Mouse (Mus musculus) adrenal gland, postnatal 10 days (tissue): ENCODE data around the gene Aqp7. TPM values are rescaled to one million over a fixed set of nuclear protein-coding genes. Genes with fewer than 3 reads are reported as not detected.
A peak's percentile ranks its signal among the peaks of the same experiment; 100 is the strongest.

Experiments
- DNase-seq: peaks from one replicate; pipeline ENCODE4 v3.0.0; 2021; ENCODE audit warnings: mixed read lengths
- total RNA-seq, 2 experiments: library from RNA; stranded (reverse); gene quantifications; 2 replicates each; pipeline ENCODE4 v1.2.3; 2021

The Aqp7 gene
- total RNA-seq, 2 experiments from 2014 or later: 71.9 to 79.4 TPM

GRCm38 (mm10) chr4:41063351-41063750, 15.4 kb upstream of the Aqp7 start:
- no peak for DNase-seq

- DNase-seq: no peak
Measured at GRCm38 (mm10) chr4:41057361-41057760, 9.4 kb upstream of the Aqp7 start.

DNA sequence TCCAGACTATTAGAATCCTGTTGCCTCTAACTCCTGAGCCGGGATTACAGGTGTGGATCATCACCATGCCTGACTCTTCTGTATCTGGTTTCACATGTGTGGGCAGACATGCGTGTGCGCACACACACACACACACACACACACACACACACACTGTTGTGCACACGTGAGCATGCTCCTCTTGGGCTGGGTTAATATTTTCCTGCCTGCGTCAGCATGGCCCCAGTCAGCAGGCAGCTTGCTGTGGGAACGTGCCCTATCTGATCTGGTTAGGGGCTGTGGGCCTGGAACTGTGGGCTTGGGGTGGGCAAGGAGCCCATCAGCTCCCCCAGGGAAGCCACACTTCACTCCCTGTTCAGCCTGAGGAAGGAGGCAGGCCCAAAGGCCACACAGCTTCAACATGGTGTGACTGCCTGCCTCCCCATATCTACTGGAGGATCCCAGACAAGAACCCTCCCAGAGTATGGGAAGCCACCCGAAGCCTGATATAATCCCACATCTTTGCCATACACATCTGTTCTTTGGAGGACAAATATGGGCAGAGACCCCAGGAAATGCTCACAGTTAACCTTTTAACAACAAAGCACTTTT, 8.9 kb upstream of the Aqp7 start:
- no peak for DNase-seq

DNA sequence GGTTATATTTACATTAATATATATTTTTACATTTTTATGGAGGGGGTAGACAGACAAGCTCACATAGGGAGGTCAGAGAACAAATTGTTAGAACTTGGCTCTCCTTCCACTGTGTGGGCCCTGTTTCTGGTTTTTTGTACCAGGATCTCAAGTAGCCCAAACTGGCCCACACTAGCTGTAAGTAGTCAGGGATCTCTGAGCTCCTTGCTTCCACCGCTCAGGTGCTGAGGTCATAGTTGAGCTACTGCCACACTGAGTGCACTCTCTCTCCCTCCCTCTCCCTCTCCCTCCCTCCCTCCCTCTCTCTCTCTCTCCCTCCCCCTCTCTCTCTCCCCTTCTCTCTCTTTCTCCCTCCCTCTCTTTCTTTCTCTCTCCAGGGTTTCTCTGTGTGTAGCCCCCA, 8.3 kb upstream of the Aqp7 start:
- no peak for DNase-seq

- DNase-seq: peak; percentile 46
Measured at GRCm38 (mm10) chr4:41055111-41055510, 7.2 kb upstream of the Aqp7 start.

DNA sequence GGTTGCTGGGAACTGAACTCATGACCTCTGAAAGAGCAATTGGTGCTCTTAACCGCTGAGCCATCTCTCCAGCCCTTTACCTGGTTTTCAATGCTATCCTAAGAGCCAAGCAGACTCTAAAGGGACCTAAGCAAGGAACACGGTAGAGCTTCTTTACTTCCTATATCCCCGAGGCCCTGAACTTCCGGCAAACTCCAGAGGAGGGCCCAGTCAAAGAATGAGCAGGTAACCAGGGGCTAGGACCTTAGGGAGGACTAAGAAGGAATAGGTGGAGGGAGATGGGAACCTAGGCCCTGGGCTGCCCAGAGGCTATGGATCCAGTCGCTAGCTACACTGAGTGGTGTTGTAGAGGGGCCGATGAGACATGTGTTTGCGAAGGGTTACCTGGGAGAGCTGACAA, 3.8 kb upstream of the Aqp7 start:
- DNase-seq: no peak

DNA sequence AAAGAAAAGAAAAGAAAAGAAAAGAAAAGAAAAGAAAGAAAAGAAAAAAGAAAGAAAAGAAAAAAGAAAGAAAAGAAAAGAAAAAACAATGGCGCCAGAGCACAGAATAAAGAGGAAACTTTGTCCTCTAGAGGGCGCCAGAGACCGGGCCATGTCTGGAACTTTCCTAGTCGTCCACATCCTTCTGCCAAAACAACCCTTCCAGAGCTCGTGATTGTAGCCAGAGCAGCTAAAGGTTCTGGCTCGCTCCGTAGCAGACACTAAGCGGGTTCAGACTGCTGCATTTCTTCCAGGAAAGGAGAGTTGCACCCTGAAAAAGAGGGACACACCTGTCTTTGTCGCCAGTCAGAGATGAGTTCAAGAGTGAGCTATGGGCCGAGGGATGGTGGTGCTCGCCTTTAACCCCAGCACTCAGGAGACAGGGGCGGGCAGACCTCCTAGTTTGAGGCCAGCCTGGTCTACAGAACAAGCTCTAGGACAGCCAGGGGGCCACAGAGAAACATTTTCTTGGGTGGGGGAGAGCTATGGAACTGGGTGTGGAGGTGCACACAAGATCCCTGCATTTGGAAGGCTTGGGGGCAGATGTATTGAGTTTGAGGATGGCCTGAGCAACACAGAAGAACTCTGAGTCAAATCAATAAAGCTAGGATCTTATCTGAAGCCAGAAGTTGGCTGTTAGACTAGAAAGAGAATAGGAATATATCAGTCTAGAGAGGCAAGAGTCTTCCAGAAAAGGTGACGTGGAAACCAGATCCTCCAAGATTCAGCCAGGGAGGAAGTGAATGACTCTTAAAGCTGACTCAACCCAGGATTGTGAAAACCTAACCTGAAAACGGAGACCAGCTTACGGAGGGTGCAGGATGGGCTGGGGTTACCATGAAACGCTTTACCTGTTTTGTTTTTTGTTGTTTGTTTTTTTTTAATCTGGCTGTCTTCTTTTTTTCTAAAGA, 3.1 kb upstream of the Aqp7 start:
- DNase-seq: peak; percentile 92

DNA sequence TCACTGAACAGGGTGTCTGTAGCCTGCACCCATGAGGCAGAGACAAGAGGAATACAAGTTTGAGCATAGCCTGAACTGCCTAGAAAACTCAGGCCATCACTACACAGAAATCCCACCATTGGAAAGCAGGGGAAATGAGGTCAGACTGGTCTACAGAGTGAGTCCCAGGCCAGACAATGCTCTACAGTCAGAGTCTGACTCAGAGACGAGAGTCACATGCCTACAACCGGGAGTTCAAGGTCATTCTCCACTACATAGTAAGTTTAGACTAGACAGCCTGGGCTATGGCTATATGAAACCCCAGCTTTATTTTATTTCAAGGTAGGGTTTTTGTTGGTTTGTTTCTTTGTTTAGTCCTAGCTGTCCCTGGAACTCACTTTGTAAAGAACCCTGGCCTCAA, 987 bp upstream of the Aqp7 start:
- DNase-seq: no peak

- DNase-seq: no peak
Measured at GRCm38 (mm10) chr4:41046254-41046795, 1.6 kb downstream of the Aqp7 start.

GRCm38 (mm10) chr4:41045288-41045687, 2.7 kb downstream of the Aqp7 start:
- no peak for DNase-seq

DNA sequence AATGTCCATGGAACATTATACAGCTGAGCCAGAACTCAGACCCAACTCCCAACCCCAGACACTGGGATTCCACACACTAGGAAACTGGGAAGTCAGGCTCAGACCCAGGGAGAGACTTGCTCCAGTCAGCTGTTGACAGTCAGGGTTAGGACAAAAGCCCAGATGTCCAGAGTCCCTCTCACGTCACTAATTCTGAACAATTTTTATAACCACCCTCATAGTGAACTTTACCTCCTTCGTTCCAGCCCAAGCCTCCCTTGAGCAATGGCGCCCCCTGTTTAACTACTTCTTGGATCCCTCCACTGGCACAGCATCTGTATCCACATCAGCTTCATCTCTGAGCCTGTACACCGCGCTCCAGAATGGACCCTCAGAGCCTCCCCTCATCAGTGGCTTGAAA, 4.0 kb downstream of the Aqp7 start:
- peak; percentile 53 for DNase-seq

GRCm38 (mm10) chr4:41042880-41043279, 5.1 kb downstream of the Aqp7 start:
- no peak for DNase-seq

DNA sequence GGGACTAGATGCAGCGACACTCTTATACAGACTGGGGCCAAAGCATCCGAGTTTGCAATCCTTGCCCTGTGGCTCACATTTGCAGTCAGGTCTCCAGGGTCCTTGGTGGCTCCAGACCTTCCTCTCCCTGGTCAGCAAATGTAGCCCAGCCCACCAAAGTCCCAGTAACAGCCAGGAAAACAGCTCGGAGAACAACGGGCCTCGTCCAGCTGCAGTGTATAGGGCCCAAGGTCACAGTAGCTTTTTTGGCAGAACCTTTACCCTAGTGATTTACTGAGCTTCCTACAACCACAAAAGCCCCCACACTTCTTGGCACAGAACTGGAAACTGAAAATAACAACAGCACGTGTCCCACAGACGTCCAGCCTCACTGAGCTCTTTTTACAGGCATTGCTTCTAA, 7.0 kb downstream of the Aqp7 start:
- peak; percentile 71 for DNase-seq

DNA sequence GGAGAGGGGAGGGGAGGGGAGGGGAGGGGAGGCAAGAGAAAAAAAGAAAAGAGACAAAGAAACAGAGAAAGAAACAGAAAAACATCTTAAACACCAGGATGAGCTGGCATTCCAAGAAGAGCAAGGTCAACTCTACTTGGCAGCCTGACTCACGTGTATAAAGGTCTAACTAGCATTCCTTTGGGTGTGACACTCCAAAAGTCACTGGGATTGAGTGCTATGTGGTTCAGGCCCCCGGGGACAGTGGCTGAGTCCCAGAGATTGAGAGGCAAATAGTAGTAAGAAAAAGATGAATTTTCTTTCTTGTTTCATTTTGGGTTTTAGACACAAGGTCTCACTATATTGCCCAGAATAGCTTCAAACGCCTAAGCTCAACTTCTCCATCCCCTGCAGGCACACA, 10.0 kb downstream of the Aqp7 start:
- DNase-seq: peak; percentile 60

- no peak for DNase-seq
Measured at GRCm38 (mm10) chr4:41031242-41031641, 16.7 kb downstream of the Aqp7 start.

DNA sequence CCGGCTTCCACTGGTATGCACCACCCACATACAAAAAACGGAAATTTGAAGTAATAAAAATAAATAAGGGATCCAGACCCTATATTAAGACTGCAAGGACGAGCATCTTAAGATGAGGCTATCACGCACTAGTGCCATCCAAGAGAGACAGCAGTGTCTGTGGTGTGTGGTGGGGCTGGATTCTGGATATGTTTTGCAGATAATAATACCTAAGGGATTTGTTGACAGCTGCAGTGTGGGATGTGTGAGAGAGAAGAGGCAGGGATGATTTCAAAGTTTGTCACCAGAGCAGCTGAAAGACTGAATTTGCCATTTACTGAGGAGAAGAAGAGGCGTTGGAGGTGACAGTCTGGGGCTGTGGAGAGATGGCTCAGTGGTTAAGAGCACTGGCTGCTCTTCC, 18.6 kb downstream of the Aqp7 start:
- DNase-seq: no peak

- no peak for DNase-seq
Measured at GRCm38 (mm10) chr4:41028272-41028671, 19.7 kb downstream of the Aqp7 start.

DNA sequence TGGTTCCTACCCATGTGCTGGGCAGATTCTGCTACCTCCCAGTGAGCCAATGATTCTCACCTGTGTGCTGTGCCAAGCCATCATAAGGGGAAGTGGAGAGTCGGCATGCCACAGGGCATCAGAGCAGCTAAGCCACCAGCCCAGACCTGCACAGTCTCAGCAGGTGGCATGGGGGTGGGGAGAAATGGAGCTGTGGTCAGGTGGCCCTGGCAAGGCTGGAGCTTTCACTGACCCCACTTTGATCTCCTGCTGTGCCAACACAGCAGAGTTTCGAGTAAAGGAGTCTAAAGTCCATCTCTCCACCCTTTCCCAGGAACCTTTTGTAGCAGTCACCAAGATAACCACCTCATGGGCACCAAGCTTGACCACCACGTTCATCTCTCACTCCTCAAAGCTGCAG, 20.1 kb downstream of the Aqp7 start:
- DNase-seq: no peak

- no peak for DNase-seq
Measured at GRCm38 (mm10) chr4:41026086-41026787, 21.7 kb downstream of the Aqp7 start.

- no peak for DNase-seq
Measured at GRCm38 (mm10) chr4:41021094-41021493, 26.8 kb downstream of the Aqp7 start.

- DNase-seq: no peak
Measured at GRCm38 (mm10) chr4:41015798-41016197, 32.1 kb downstream of the Aqp7 start.

DNA sequence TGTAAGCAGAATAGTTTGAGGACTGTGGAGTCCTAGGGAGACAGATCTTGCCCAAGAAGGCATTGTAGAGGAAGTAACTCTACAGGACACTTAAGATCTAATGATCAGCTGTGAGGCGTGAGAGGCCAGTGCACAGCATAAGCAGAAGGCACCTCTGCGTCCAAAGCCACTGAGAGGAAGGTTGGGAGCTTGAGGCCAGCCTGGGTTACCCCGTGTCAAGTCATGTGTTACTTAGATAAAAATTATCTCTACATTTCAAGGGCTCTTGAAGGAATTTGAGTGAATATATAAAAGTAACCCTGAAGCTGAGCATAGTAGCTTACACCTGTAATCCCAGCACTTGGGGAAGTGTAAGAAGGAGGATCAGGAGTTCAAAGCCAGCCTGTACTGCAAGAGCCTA, 34.6 kb downstream of the Aqp7 start:
- no peak for DNase-seq
